In genomic region chr4:105555941-105556340, GRCm38 (mm10) we compare ENCODE assay signal across 24 mouse cellular contexts.
DNase-seq lines count a peak whose midpoint lies in the region; ATAC-seq and TF ChIP-seq lines count a peak whose summit lies in the region.
"Had no signal": no experiment of that assay in that cellular context is flagged by ENCODE, and none has a peak within 500 bp of the region (broad histone marks: within the 10 kb centered on the region; RNA-seq: fewer than 3 reads in every experiment).

No protein-coding gene starts in this region.

- no peak overlapping the region for H3K4me2 ChIP-seq in forebrain, embryonic 15.5 days (replicated peaks)
- no peak overlapping the region for H3K4me2 ChIP-seq in forebrain, postnatal 0 days (ENCODE audit: low read depth)
- H3K4me2 ChIP-seq: embryonic facial prominence, embryonic 12.5 days; limb, embryonic 12.5 days; liver, embryonic 11.5 days had no signal

- H3K36me3 ChIP-seq in forebrain, embryonic 15.5 days, result no peaks in the 10 kb centered on the region
- H3K36me3 ChIP-seq in forebrain, embryonic 10.5 days (replicated peaks), result no peaks in the 10 kb centered on the region
- no peaks in the 10 kb centered on the region for H3K36me3 ChIP-seq in forebrain, postnatal 0 days (ENCODE audit: insufficient read depth)
- H3K36me3 ChIP-seq: embryonic facial prominence, embryonic 12.5 days; heart, embryonic 10.5 days; limb, embryonic 12.5 days had no signal

- no peaks in the 10 kb centered on the region for H3K27me3 ChIP-seq in forebrain, embryonic 15.5 days
- H3K27me3 ChIP-seq in forebrain, embryonic 10.5 days (ENCODE audit: poor library complexity, severe bottlenecking), result no peaks in the 10 kb centered on the region
- H3K27me3 ChIP-seq in forebrain, postnatal 0 days (ENCODE audit: insufficient read depth, low read length), result no peaks in the 10 kb centered on the region
- H3K27me3 ChIP-seq: embryonic facial prominence, embryonic 12.5 days; limb, embryonic 12.5 days had no signal

- peak; percentile 57; the same call in 1 of the 2 replicates for ATAC-seq in forebrain, embryonic 15.5 days (replicated peaks)
- ATAC-seq in forebrain, postnatal 0 days, result peak; percentile 51; the same call in 1 of the 2 replicates
- ATAC-seq in erythroblast, adult 5-6 weeks (replicated peaks; ENCODE audit: low FRiP score, poor library complexity, severe bottlenecking), result no peak
- ATAC-seq: activated CD4-positive, CD25-positive, alpha-beta regulatory T cell, adult 4 months; liver, postnatal 0 days; lung, postnatal 0 days had no signal

- no peak for TF ChIP-seq CTCF in layer of hippocampus, adult 2 months (conservative IDR thresholded peaks at IDR 0.05)
- no peak for TF ChIP-seq CTCF in forebrain, postnatal 0 days (IDR thresholded peaks at IDR 0.05; ENCODE audit: low read depth)

- 66% methylated on average over 3 of the region's 3 CpGs for WGBS in forebrain, embryonic 15.5 days
- 96% methylated on average over 3 of the region's 3 CpGs for WGBS in forebrain, embryonic 10.5 days
- 52% methylated on average over 3 of the region's 3 CpGs for WGBS in forebrain, postnatal 0 days

- no peak for DNase-seq in forebrain, embryonic 10.5 days (ENCODE audit: extremely low spot score, low spot score)
- peak; percentile 27 to 41 for DNase-seq in layer of hippocampus, adult 2 months (ENCODE audit: low spot score in 2 of 2)
- no peak for DNase-seq in layer of hippocampus, adult 9-10 months (ENCODE audit: low spot score)
- peak; percentile 27 for DNase-seq in brain, adult 2 months (ENCODE audit: low read depth, low spot score)
- peak; percentile 66 for DNase-seq in forebrain, postnatal 0 days
- no peak for DNase-seq in adrenal gland, adult 18-20 months (ENCODE audit: low spot score in 2 of 2)
- DNase-seq: adrenal gland, postnatal 14 days; cerebellum, adult 11-12 months; gastrocnemius, postnatal 10 days; kidney, adult 11 months; liver, postnatal 0 days; thymus, adult 2 months; thymus, postnatal 4 days had no signal

- no peaks in the 10 kb centered on the region for H3K9me3 ChIP-seq in forebrain, embryonic 15.5 days
- H3K9me3 ChIP-seq in forebrain, embryonic 10.5 days, result no peaks in the 10 kb centered on the region
- no peaks in the 10 kb centered on the region for H3K9me3 ChIP-seq in forebrain, postnatal 0 days (ENCODE audit: low read length)
- H3K9me3 ChIP-seq: embryonic facial prominence, embryonic 12.5 days; heart, embryonic 10.5 days; limb, embryonic 12.5 days had no signal

- no peak overlapping the region for H3K4me3 ChIP-seq in forebrain, embryonic 15.5 days
- H3K4me3 ChIP-seq in forebrain, embryonic 10.5 days, result no peak overlapping the region
- no peak overlapping the region for H3K4me3 ChIP-seq in layer of hippocampus, adult 2 months
- H3K4me3 ChIP-seq in forebrain, postnatal 0 days (ENCODE audit: low read depth, low read length), result no peak overlapping the region
- H3K4me3 ChIP-seq: embryonic facial prominence, embryonic 12.5 days; erythroblast, embryonic 14.5 days; heart, embryonic 10.5 days; limb, embryonic 12.5 days had no signal

- H3K27ac ChIP-seq in forebrain, embryonic 15.5 days (replicated peaks), result 0 out of 2 replicates have a peak overlapping the region, but pooled peaks have one; percentile 0
- H3K27ac ChIP-seq in forebrain, embryonic 10.5 days, result no peak overlapping the region
- no peak overlapping the region for H3K27ac ChIP-seq in layer of hippocampus, adult 2 months
- H3K27ac ChIP-seq in forebrain, postnatal 0 days (ENCODE audit: low read depth, low read length), result no peak overlapping the region
- H3K27ac ChIP-seq: embryonic facial prominence, embryonic 12.5 days; heart, embryonic 10.5 days; kidney, postnatal 0 days; limb, embryonic 12.5 days; macrophage had no signal

- H3K4me1 ChIP-seq in forebrain, embryonic 15.5 days, result no peaks in the 10 kb centered on the region
- no peaks in the 10 kb centered on the region for H3K4me1 ChIP-seq in forebrain, embryonic 10.5 days
- no peaks in the 10 kb centered on the region for H3K4me1 ChIP-seq in forebrain, postnatal 0 days (ENCODE audit: insufficient read depth)
- H3K4me1 ChIP-seq: embryonic facial prominence, embryonic 12.5 days; heart, embryonic 10.5 days had no signal

- no peak overlapping the region for H3K9ac ChIP-seq in forebrain, embryonic 15.5 days (replicated peaks)
- H3K9ac ChIP-seq in forebrain, postnatal 0 days, result no peak overlapping the region
- H3K9ac ChIP-seq: embryonic facial prominence, embryonic 12.5 days; limb, embryonic 12.5 days; liver, postnatal 0 days had no signal

Comparison
In these comparisons a context has a peak if more than half of its experiments do, and no peak if none do; other contexts are left out.
1. DNase-seq: peak in layer of hippocampus, adult 2 months (2 of 2), brain, adult 2 months (single experiment) and forebrain, postnatal 0 days (single experiment); none in forebrain, embryonic 10.5 days (single experiment), layer of hippocampus, adult 9-10 months (single experiment) and adrenal gland, adult 18-20 months (0 of 2).